Mouse (Mus musculus) left cerebral cortex, postnatal 10 days (tissue): Measurements from ENCODE around the gene Plcl1. TPM values are rescaled to one million over a fixed set of nuclear protein-coding genes. Genes with fewer than 3 reads are reported as not detected.

Experiments
- DNase-seq, 2 experiments: peaks; one replicate each; pipeline ENCODE4 v3.0.0; 2021 to 2022; ENCODE audit warnings: low spot score in 2 of 2, mixed read lengths in 1 of 2; ENCODE audit errors: extremely low spot score in 1 of 2
- intact Hi-C: fragments of 180-260 bp; cut with DNase I; formaldehyde crosslinking; loops from one replicate; pipeline ENCODE4 v1.15.1; 2025
- total RNA-seq, 2 experiments: library from RNA; stranded (reverse); gene quantifications; 2 replicates each; pipeline ENCODE4 v1.2.3; 2021

Plcl1 gene
- 10 to 100 TPM; 14.1 to 14.7 TPM for total RNA-seq

DNA sequence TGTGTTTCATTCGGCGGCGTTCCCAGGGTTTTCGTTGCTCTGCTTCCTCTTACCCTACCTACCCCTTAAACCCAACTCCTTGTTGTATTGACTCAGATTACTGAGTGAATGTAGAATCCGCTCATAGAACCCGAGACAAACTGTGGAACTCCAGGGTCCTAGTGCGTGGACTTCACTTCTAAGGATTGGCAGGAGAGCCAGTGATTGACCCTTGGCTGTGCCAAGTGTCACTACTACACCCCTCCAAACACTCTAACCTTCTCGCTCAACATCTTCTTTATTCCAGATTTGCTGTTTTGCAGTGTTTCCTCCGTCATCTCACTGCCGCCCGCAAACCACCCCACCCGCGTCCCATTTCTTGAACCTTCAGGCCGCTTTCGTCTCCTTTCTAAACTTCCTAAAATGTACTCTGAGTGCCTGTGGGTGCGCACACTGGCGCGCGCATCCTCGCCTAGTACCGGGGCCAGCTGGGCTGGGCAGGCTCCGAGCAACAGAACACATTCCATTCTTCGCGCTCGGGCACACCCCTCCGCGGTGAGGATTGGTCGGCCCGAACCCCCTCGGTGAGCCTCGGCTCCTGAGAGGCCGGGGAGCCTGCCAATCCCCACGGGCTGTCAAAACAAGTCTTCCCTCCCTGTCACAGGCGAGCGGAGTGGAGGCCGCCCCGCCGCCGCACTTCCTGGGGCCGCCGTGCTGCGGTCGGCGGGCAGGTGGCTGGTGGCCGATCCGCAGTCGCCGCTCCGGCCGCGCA lies at the start of gene Plcl1:
Plcl1 (plus strand) TSS at position 650 of the 751 bp plus-strand sequence.
- intact Hi-C loops = loop anchor here (2.0 to 10.0 kb wide), 3 partner anchors 199 to 433 kb away; no protein-coding TSS in a partner anchor
- DNase-seq = peak; percentile 97 to 98

DNA sequence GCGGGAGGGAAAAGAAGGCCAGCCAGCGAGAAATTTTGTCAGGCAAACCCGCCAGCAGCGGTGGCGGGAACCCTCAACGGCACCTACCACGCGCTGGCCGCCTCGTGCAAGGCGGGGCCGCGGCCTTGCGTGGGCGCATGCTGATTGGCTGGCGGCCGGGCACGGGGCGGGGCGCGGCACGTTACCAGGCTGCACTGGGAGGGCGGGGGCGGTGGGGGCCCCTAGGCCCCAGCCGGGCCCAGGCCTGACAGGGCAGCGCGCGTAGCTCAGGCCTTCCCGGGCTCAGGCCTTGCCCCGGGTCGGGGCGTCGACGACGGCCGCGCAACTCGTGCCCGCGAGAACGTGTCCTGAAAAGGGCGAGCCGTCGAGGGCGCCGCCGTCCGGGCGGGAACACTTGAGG lies 43.1 kb upstream of the Plcl1 start:
- intact Hi-C loops = no loop called here
- peak in 1 of 2 experiments; percentile 26 for DNase-seq

DNA sequence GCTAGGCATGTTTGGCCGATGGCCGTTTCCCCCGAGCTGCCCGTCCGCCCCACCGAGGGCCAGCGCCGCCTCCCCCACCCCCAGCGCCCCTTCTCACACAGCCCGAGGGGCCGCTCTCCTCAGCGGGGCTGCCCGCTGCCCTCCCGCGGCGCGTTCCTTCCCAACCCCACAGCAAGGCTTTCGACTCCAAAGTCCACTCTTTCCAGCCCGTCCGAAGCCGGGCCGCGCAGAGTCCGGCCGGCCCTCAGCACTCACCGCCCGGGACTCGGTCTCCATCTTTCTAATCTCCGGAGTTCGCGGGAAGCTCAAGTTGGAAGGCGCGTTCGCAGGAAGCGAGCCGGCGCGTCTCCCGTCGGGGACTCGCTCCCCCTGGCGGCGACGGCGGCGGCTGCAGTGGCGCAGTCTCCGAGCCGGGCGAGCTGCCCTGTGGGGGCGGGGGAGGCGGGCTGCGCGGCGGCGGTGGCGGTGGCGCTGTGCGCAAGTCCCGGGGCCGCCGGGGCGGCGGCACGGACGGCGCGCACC lies 42.6 kb upstream of the Plcl1 start, which contains the start of gene Boll:
Boll (minus strand) TSS at position 426 of the 522 bp plus-strand sequence.
- peak; percentile 7 to 83 for DNase-seq
- intact Hi-C loops = no loop called here

DNA sequence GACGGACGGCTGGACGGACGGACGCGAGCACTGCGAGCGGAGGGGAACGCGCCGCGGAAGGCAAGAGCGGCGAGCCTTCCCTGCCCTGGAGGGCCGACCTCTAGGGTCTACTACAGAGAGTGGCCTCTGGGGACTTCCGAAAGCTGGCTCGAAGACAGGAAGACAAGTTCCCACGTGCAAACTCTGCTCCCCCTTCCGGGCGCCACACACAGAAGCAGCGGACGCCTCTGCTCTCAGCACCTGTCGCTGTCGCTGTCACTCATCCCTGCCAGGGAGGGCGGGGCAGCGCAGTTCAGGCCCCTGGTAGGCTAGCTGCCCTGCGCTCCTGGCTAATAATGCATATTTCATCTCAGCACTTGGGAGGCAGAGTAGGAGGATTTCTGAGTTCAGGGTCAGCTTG lies 42.1 kb upstream of the Plcl1 start:
- peak in 1 of 2 experiments; percentile 56 for DNase-seq
- intact Hi-C loops = no loop called here

DNA sequence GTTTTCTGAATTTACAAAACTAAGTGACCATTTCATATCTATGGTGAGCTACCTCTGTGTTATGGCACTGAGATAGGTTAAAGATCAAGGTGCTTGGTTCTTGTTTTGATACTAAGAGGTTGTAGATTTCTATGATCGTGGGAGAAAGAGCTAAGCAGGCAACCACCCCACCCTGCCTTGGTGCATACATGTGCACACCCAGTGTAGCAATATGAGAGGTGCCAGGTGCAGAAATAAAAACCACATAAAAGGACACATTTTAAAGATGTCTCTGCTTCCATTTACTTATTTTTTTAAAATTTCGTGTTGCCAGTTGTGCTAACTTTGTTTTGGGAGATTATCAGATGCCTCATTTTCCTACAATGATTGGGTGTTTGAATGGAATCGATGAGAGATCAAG lies 33.1 kb upstream of the Plcl1 start:
- no peak for DNase-seq
- intact Hi-C loops = no loop called here

DNA sequence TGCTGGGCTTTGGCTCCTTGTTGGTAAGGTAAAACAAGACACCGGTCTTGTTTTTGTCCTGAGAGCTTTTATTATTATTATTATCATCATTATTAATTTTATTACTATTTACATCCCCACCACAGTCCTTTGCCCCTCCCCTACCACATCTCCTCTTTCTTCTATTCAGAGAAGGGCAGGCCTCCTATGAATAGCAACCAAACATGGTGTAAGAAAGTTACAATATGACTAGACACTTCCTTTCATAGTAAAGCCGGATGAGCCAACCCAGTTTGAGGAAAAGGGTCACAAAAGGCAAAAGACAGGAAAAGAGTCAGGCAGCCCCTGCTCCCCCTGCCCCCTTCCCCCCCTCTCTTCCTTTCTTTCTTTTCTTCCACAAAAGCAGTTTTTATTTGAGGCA lies 25.2 kb upstream of the Plcl1 start:
- no peak for DNase-seq
- intact Hi-C loops = no loop called here

DNA sequence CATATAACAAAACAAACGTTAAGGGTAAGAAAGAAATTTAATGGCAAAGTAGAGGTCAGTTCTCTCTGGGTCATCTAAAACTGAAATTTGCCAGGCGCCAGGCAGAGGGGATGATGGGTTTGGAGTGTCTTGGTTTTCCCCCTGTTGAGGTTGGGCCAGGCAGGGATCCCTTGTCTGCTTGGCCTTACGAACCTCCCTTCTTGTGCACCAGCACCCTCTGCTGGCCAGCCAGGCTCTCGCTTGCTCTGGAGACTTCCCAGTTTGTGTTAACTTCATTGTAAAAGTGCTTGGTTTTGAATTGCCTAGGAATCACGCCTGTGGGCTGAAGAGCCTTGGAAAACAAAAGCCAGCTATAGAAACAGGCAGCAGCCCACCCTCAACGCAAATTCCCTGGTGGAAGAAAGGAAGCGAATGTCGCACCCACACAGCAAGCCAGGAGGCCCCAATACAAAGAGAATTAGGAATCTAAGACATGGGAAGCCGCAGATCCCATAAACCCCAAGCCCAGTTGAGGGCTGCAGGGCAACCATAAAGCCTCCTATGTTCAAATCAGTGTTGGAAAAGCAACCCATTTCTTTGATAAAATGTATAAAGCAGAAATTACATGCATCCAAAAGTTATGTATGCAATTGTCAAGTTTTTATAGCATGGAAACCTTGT lies 22.5 kb upstream of the Plcl1 start:
- DNase-seq = peak; percentile 71 to 86
- intact Hi-C loops = loop anchor here (2.0 kb wide), 2 partner anchors 82 to 144 kb away; no protein-coding TSS in a partner anchor

DNA sequence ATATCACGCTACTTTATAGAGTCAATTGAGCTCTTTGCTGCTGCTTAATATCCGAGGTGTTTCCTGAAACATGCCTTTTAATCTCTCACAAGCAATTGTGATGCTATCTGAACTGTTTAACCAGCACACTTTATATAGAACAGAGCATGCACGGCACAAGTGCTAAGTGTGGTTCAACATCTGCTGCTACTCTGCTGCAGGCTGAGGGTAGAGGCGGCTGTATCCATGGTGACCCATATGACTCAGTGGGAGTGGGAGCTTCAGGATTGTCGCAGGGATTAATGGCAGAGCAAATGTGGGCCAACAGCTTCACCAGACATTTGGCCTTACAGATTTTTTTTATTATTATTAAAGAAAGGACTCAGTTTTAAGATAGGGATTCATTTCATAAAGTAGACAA lies 5.8 kb upstream of the Plcl1 start:
- DNase-seq = no peak
- intact Hi-C loops = loop anchor here (10.0 kb wide), 1 partner anchor 205 kb away; no protein-coding TSS in a partner anchor

DNA sequence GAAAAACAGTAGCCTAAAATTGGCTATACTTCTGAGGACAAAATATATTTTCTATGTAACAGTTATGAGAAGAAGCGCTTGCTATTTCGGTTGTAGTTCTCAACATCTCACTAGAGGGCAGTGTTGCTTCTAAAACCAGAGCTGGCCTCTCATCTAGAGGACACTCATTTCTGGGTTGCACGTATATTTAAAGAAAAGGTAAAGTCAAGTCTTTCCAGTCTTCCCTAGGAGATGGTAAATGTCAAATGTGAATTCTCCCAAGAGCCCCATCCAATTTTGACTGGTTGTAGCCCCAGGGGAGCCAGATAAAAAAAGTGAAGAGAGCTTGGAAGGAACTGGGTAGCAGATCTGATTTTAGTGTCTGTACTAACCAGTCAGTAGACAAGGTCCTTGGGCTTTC lies 1.3 kb upstream of the Plcl1 start:
- DNase-seq = peak; percentile 42 to 80
- intact Hi-C loops = loop anchor here (1.0 to 10.0 kb wide), 4 partner anchors 200 to 470 kb away; no protein-coding TSS in a partner anchor

DNA sequence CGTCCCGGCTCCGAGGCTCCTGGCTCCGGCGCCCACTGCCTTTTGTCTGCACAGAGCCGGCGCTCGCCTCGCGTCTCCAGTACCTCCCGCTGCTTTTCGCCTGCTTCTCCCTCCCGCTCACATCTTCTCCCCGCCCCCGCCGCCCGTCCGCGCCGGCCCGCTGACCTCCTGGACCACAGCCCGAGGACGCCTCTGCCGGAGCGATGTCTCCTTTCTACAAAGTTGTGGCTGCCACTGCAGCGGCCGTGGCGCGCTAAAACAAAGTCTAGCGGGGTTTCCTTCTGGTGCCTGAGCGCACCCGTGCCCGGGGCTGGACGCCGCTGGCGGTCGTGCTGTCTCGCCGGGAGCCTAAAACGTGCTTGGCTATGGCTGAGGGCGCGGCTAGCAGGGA lies 297 bp downstream of the Plcl1 start:
- intact Hi-C loops = loop anchor here (10.0 kb wide), 1 partner anchor 199 kb away; no protein-coding TSS in a partner anchor
- DNase-seq = peak; percentile 42 to 89

DNA sequence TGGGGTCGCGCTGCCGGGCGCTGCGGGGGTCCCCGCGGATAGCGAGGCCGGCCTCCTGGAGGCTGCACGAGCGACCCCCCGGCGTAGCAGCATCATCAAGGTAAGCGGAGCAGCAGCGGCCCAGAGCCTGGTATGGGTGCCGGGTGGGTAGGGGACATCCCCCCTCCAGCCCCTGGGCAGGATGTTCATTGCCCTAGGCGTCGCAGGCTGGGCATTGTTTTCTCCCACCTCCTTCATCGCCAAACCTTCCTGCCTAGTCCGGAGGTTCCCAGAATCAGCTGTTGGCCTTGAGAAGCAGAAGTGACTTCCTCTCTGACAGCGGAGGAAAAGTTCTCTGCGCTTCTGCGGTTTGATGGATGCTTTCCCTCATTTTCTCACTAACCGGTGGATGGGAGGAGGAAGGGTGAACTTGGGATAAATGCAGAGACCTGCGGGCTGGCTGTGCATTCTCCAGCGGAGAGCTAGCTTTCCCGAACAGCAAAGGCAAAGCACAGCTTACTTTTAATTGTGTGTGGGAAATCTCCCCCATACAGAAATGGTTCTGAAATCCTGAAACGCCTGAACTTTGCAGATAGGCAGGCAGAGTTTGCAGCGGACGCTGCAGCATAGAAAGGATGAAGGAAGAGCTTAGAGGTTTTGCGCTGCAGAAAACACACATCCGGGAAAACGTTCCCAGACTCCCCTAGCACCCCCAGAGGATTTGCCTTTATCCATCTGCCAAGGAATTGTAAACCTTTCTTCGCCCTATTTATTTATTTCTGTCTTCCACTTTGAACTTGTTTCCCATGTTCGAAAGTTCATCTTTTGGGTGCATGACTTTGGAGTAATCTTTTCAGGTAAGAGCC lies 1.0 kb downstream of the Plcl1 start:
- intact Hi-C loops = loop anchor here (10.0 kb wide), 1 partner anchor 198 kb away; no protein-coding TSS in a partner anchor
- DNase-seq = peak in 1 of 2 experiments; percentile 22

DNA sequence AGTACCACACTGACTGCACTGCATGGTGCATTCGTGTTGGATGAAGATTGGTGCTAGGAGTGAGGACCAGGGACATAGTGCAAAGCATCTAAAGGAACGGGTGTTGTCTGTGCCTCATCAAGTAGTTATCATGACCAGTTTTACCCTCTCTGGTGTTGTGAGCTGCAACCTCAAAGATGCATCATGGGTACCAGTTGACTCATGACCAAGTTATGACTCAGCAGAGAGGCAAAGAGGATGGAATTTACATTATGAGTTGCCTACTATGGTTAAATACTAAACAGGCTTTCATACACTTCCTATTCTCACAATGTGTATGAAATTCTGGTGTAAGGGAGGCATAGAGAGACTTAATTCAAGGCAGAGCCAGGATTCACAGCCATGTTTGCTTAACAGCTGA lies 4.9 kb downstream of the Plcl1 start:
- intact Hi-C loops = no loop called here

DNA sequence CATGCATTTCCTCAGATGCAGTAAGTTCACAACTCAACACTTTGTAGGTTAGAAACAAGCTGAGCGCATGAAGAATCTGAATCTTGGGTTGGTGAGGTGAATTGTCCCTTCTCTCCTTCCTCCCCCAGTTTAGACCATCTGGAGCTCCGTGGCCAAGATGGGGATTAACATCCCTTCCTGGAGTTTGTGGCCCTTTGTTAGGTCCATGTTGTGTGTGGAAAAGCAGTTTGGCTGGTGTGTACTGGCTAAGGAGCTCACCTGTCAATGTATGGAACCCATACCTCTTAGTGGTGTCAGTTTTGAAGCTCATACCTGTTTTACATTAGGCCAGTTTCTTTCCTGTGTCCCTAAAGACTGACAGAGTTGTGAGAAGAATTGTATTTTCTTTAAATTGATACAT lies 5.4 kb downstream of the Plcl1 start:
- intact Hi-C loops = no loop called here
- no peak for DNase-seq

More for the DNA sequence above, 4.9 kb downstream of the Plcl1 start:
- DNase-seq = no peak

DNA sequence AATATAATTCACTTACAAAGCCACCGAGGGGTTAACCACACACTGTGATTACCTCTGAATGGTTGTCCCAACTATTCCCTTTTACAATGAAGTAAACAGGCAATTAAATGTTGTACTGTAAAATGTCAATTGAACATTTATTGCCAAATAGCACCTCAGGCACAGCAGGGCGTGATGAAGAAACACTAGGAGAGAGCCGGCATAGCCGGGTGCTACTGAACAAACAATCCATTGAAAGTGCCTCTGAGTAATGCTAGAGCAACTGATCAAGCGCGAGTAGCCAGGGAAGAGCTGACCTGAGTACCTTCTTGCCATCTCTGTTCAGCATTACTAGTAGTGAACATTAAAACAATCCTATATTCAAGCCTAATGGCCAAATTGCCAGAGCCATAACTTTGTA lies 6.8 kb downstream of the Plcl1 start:
- DNase-seq = no peak
- intact Hi-C loops = no loop called here

DNA sequence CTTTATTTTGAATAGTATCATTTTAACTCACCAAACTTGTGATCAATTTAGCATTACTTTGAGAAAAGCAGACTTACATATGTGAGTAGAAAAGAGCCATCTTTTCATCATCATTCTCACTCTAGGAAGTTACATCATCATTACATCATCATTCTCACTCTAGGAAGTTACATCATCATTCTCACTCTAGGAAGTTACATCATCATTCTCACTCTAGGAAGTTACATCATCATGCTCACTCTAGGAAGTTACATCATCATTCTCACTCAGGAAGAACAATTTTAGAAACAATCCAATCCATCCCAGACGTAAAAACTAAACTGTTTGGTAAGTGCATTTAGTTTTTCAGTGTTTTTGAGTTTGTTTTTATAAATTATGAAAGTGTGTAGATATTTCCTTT lies 7.8 kb downstream of the Plcl1 start:
- DNase-seq = no peak

DNA sequence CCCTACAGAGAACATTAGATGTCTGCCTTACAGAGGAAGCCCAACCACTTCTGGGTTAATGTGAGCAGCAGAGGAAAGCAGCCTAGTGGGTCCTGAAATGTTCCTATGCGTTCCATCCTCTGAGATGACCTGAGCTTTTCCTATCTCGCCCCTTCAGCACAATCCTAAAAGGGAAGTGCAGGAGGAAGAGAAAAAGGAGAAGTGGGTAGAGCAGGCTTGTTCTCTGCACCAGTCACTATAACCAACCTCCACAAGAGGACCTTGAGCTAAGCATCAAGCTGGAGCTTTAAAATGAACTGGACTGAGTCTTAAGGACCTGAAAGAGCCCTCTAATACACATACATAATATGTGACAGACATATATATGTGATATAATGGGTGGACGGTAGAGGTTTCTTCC lies 13.2 kb downstream of the Plcl1 start:
- DNase-seq = no peak
- intact Hi-C loops = no loop called here

More for the DNA sequence above, 7.8 kb downstream of the Plcl1 start:
- intact Hi-C loops = no loop called here

DNA sequence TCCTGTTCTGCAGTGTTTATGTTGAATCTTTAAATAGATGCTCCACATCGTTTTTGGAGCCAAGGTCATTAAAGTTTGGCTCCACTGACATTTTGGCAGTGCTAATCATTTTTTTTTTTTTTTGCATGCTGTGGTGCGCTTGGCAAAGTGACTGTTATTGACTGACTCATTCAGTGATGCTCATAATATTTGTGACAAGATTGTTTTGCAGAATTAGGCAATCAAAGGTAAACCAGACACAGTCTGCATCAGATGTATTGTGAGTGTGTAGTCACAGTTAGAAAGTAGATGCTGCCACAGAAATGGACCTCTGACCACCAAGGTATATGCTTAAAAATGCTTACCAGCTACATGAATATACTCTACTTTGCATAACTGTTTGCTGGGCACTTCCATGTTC lies 21.9 kb downstream of the Plcl1 start:
- intact Hi-C loops = no loop called here

DNA sequence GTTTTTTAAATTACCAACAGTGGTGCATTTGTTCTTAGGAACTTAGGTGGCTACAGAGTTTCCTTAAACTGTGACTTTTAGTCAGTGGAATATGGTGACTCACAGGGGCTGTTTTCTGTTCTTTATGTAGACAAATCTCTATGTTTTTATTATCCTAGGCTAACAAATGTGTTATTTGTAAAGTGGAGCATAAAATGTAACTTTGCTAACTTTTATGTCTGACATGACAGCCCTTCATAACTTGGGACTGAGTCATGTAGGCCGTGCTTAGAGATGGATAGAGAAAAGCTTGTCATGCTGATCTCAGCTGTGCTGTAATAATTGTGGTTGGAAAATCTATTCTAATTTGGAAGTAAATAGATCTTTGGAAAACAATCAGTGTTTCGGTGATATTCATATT lies 23.3 kb downstream of the Plcl1 start:
- no peak for DNase-seq
- intact Hi-C loops = no loop called here

More for the DNA sequence above, 21.9 kb downstream of the Plcl1 start:
- DNase-seq = no peak

DNA sequence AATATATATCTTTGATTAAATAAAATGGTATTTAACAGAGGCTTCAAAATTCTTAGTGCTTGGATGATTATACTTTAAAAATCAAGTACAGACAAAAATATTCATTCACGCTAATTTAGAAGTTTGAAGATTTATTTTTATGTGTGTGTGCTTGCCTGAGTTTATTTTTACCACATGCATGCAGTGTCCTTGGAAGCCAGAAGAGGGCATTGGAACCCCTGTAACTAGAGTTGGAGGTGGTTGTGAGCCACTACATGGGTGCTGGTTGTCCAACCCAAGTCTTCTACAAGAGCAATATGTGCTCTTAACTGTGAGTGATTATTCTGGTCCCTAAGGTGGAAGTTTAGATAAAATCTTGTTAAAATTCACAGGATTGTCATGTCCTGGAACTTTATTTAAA lies 24.0 kb downstream of the Plcl1 start:
- DNase-seq = no peak
- intact Hi-C loops = no loop called here
